Mouse (Mus musculus) myocyte (in vitro differentiated cells): ENCODE data around the gene Cog1. TPM values are rescaled to one million over a fixed set of nuclear protein-coding genes. Genes with fewer than 3 reads are reported as not detected.
"Not testable (repeated sequence)": the region's sequence is repeated elsewhere in the genome, so short reads cannot be mapped to it uniquely, and the experiment has no call there.

ENCODE experiments used
- H3K27me3 ChIP-seq: one replicate; pipeline ENCODE4 v1.6.1; 2011; ENCODE audit not compliant: control insufficient read depth, insufficient read depth, insufficient read length
- H3K36me3 ChIP-seq: one replicate; pipeline ENCODE4 v1.6.1; 2011; ENCODE audit not compliant: control insufficient read depth, insufficient read depth
- H3K4me2 ChIP-seq: one replicate; pipeline ENCODE4 v1.6.1; 2011; ENCODE audit warnings: low read depth, control low read depth
- H3K4me3 ChIP-seq: one replicate; pipeline ENCODE4 v1.5.1; 2011; ENCODE audit warnings: mild to moderate bottlenecking, control low read depth, moderate library complexity
- H3K79me2 ChIP-seq: one replicate; pipeline ENCODE4 v1.6.1; 2011; ENCODE audit not compliant: control insufficient read depth, insufficient read depth
- H3ac ChIP-seq: one replicate; pipeline ENCODE4 v1.6.1; 2011; ENCODE audit not compliant: control insufficient read depth, insufficient read length
- CEBPB ChIP-seq: IDR thresholded peaks from 2 replicates; pipeline ENCODE4 v1.6.1; 2011; ENCODE audit warnings: mild to moderate bottlenecking, moderate library complexity; ENCODE audit not compliant: poor library complexity, insufficient read depth, severe bottlenecking
- E2F4 ChIP-seq: IDR thresholded peaks from one replicate; pipeline ENCODE4 v1.6.1; 2011; ENCODE audit warnings: mild to moderate bottlenecking, control low read depth, moderate library complexity; ENCODE audit not compliant: insufficient read depth
- MAX ChIP-seq: IDR thresholded peaks from one replicate; pipeline ENCODE4 v1.6.1; 2011; ENCODE audit warnings: low read depth, mild to moderate bottlenecking, control low read depth
- MYOD1 ChIP-seq, 3 experiments: IDR thresholded peaks; one replicate each; pipeline ENCODE4 v1.6.1; 2011; ENCODE audit warnings: control low read depth in 2 of 3, low read depth in 2 of 3, mild to moderate bottlenecking in 2 of 3, moderate library complexity in 1 of 3; ENCODE audit not compliant: insufficient read length in 2 of 3, control insufficient read depth in 1 of 3
- MYOG ChIP-seq, 3 experiments: IDR thresholded peaks; one replicate each; pipeline ENCODE4 v1.6.1; 2011; ENCODE audit warnings: control low read depth in 2 of 3, low read depth in 2 of 3, mild to moderate bottlenecking in 2 of 3; ENCODE audit not compliant: insufficient read length in 2 of 3, control insufficient read depth in 1 of 3, insufficient read depth in 1 of 3
- POLR2A ChIP-seq: IDR thresholded peaks from one replicate; pipeline ENCODE4 v1.6.1; 2011; ENCODE audit warnings: low read depth, mild to moderate bottlenecking, control low read depth, moderate library complexity; ENCODE audit not compliant: insufficient read length
- POLR2AphosphoS2 ChIP-seq: IDR thresholded peaks from one replicate; pipeline ENCODE4 v1.6.1; 2011; ENCODE audit warnings: low read depth, control low read depth; ENCODE audit not compliant: insufficient read length
- REST ChIP-seq: IDR thresholded peaks from one replicate; pipeline ENCODE4 v1.6.1; 2011; ENCODE audit warnings: mild to moderate bottlenecking, control low read depth, moderate library complexity; ENCODE audit not compliant: insufficient read depth, insufficient read length
- SRF ChIP-seq: IDR thresholded peaks from one replicate; pipeline ENCODE4 v1.6.1; 2011; ENCODE audit warnings: low read depth; ENCODE audit not compliant: control insufficient read depth, insufficient read length
- TCF12 ChIP-seq: IDR thresholded peaks from one replicate; pipeline ENCODE4 v1.6.1; 2011; ENCODE audit warnings: mild to moderate bottlenecking, control low read depth; ENCODE audit not compliant: poor library complexity, insufficient read depth, severe bottlenecking
- TCF3 ChIP-seq: IDR thresholded peaks from one replicate; pipeline ENCODE4 v1.6.1; 2011; ENCODE audit warnings: low read depth, control low read depth; ENCODE audit not compliant: insufficient read length
- USF1 ChIP-seq: IDR thresholded peaks from one replicate; pipeline ENCODE4 v1.6.1; 2011; ENCODE audit warnings: low read depth, mild to moderate bottlenecking, control low read depth, moderate library complexity
- polyA plus RNA-seq: library from polyadenylated mRNA; unstranded; fragments of >200 nt; fragmentation: generic; extraction: Trizol; gene quantifications from one replicate; pipeline ENCODE4 v1.2.1, GENCODE M21; 2012; ENCODE audit warnings: missing spikeins

The Cog1 gene
- polyA plus RNA-seq, 1 experiment = 25.6 TPM

DNA sequence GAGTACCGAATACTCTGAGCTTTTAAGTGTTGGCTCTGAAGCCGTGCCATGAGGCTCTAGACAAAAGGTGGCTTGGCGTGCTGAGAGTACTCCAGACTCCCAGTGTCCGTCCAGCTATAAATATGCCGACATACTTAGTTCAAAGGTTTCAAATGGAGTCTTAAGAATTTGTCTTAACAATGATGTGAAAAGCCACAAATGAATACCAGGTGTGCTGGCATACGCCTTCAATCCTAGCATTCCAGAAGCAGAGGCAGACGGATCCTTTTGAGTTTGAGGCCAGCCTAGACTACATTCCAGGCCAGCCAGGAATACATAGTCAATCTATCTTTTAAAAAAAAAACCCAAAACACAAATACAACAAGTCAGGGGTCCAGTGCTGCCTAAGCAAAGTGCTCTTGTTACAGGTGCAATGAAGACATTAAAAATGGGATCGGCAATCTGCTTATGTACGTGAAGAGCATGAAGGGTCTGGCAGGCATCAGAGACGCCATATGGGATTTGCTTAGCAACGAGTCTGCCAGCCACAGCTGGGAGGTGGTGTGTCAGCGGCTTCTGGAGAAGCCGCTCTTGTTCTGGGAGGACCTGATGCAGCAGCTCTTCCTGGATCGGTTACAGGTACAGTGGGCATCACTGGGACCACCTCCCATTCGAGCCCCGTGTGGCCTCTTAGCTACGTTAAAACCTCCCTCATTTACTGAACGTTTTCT, 5.7 kb downstream of the Cog1 start:
- H3K27me3 ChIP-seq = no peaks in the 10 kb centered on the region
- no peak overlapping the region for H3ac ChIP-seq
- no peak overlapping the region for H3K4me3 ChIP-seq
- H3K36me3 ChIP-seq = peaks cover 14% of the 10 kb centered on the region
- no peaks in the 10 kb centered on the region for H3K79me2 ChIP-seq
- TF ChIP-seq CEBPB (no peak), MYOG (IDR thresholded peaks at IDR 0.05; ENCODE audit: control insufficient read depth in 1 of 3, insufficient read depth in 1 of 3, insufficient read length in 2 of 3, low read depth in 2 of 3) (no peak), POLR2AphosphoS2 (no peak), POLR2A (no peak), E2F4 (no peak), REST (no peak), MAX (no peak), TCF3 (no peak), TCF12 (no peak), USF1 (no peak), SRF (no peak)
- H3K4me2 ChIP-seq = no peak overlapping the region

DNA sequence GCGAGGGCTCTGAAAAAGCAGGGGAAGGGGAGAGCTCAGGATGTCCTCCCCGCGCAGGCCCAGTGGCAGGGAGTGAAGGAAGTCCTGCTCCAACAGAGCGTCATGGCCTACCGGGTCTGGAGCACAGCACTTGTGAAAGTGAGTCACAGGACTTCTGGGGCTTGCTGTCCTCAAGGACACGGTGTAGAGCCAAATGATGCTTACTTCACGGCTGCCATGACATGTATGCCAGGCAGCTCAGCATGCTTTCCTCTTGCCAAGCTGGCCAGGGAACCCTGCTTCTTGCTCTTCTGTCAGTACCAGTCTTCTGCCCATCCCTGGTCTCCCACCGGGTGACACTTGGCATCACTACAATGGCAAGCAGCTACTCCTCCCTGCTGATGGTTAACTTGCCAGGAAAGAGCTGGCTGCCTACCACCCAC, 7.6 kb downstream of the Cog1 start:
- Histone ChIP-seq H3ac (no peak overlapping the region), H3K27me3 (no peaks in the 10 kb centered on the region)
- TF ChIP-seq POLR2AphosphoS2 (peak; percentile 77), POLR2A (no peak), TCF12 (no peak), MYOG (IDR thresholded peaks at IDR 0.05; ENCODE audit: control insufficient read depth in 1 of 3, insufficient read depth in 1 of 3, insufficient read length in 2 of 3, low read depth in 2 of 3) (no peak)

DNA sequence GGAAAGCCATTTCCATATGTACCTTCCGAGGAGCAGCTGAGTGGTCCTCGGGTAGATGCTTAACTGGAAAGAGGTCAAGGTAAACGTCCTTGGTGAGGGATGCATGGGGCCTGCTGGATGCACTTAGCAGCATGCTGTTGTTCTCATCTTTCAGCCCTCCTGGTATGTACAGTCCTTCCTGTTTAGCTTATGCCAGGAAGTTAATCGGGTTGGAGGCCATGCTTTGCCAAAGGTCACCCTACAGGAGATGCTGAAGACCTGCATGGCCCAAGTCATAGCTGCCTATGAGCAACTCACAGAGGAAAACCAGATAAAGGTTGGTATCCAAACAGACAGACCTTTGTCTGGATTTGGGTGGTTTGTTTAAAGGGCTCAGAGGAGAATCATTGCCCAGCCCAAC, 8.3 kb downstream of the Cog1 start:
- Histone ChIP-seq H3K4me2 (no peak overlapping the region), H3K36me3 (peaks cover 14% of the 10 kb centered on the region), H3K4me3 (no peak overlapping the region), H3ac (no peak overlapping the region), H3K27me3 (no peaks in the 10 kb centered on the region), H3K79me2 (no peaks in the 10 kb centered on the region)
- TF ChIP-seq E2F4 = no peak
- no peak for TF ChIP-seq TCF3
- no peak for TF ChIP-seq MYOG (IDR thresholded peaks at IDR 0.05; ENCODE audit: control insufficient read depth in 1 of 3, insufficient read depth in 1 of 3, insufficient read length in 2 of 3, low read depth in 2 of 3)
- no peak for TF ChIP-seq MYOD1 (IDR thresholded peaks at IDR 0.05; ENCODE audit: control insufficient read depth in 1 of 3, insufficient read length in 2 of 3, low read depth in 2 of 3)

More for the DNA sequence above, 7.6 kb downstream of the Cog1 start:
- H3K79me2 ChIP-seq = no peaks in the 10 kb centered on the region
- H3K4me2 ChIP-seq = no peak overlapping the region
- H3K4me3 ChIP-seq = no peak overlapping the region
- H3K36me3 ChIP-seq = peaks cover 14% of the 10 kb centered on the region

DNA sequence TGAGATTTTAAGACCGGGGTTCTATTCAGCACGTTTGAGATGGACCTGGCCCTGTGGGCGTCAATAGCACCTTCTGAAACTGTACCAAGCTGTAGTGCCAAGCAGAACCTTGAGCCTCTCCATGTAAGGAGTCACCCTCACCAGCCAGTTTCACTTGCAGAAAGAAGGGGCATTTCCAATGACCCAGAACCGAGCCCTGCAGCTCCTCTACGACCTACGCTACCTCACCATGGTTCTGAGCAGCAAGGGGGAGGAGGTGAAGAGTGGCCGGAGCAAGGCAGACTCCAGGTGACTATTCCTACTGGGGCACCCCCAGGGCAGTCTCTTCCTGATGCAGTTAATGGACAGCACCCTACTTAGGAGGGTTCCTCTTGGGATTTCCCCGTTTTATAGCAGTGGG, 9.3 kb downstream of the Cog1 start:
- TF ChIP-seq SRF = no peak
- TF ChIP-seq REST = no peak
- TF ChIP-seq TCF12 = no peak
- TF ChIP-seq TCF3 = no peak
- TF ChIP-seq POLR2A = no peak
- no peak for TF ChIP-seq MAX
- TF ChIP-seq USF1 = no peak
- TF ChIP-seq POLR2AphosphoS2 = no peak
- no peak for TF ChIP-seq E2F4
- H3K79me2 ChIP-seq = no peaks in the 10 kb centered on the region
- H3K4me3 ChIP-seq = no peak overlapping the region
- H3ac ChIP-seq = no peak overlapping the region
- H3K36me3 ChIP-seq = peaks cover 14% of the 10 kb centered on the region
- no peak overlapping the region for H3K4me2 ChIP-seq
- no peaks in the 10 kb centered on the region for H3K27me3 ChIP-seq

DNA sequence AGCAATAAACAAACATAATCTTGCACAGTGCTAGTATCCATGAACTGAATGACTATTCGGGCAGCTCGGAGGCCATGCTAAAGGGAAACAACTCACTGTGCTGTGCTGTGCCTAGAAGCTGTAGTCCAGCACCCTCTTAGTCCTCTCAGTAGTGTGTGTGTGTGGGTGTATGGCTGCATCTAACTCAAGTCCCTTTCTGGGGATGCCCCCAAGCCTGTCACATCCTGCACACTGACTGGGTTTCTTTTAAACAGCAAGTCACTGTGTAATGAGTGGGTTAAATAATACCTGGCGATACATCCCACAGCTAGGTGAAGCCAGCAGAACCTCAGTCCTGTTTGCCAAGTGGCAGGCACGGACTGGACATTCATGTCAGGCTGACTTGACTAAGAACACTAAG, 9.8 kb downstream of the Cog1 start:
- TF ChIP-seq USF1 (no peak), POLR2AphosphoS2 (no peak), POLR2A (no peak), TCF3 (no peak), TCF12 (no peak), SRF (no peak)
- no peak overlapping the region for H3K4me2 ChIP-seq
- peaks cover 10% of the 10 kb centered on the region for H3K36me3 ChIP-seq
- peaks cover 3% of the 10 kb centered on the region for H3K79me2 ChIP-seq
- no peaks in the 10 kb centered on the region for H3K27me3 ChIP-seq
- no peak overlapping the region for H3K4me3 ChIP-seq
- H3ac ChIP-seq = no peak overlapping the region

DNA sequence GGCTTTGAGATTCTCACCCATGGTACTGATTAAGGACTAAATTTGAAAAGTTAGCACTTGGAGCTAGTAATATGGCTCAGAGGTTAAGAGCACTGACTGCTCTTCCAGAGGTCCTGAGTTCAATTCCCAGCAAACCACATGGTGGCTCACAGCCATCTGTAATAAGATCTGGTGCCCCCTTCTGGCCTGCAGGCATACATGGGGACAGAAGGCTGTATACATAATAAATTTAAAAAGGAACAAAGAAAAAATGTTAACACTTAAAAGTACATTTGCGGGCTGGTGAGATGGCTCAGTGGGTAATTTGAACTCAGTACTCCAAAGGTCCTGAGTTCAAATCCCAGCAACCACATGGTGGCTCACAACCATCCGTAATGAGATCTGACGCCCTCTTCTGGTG, 11.2 kb downstream of the Cog1 start:
- not testable (repeated sequence) for H3K4me3 ChIP-seq, H3ac ChIP-seq, H3K79me2 ChIP-seq, H3K4me2 ChIP-seq, H3K36me3 ChIP-seq, H3K27me3 ChIP-seq
